Mouse (Mus musculus) midbrain, embryonic 16.5 days (tissue): ENCODE results near the gene Retnlb. TPM values are rescaled to one million over a fixed set of nuclear protein-coding genes. Genes with fewer than 3 reads are reported as not detected.
"Not testable (repeated sequence)": the region's sequence is repeated elsewhere in the genome, so short reads cannot be mapped to it uniquely, and the experiment has no call there.

Experiments used
- ATAC-seq: fragments of 200-750 bp; cut with Nextera tagmentation; 2 replicates; pipeline ENCODE4 v1.8.0; 2017; ENCODE audit warnings: moderate TSS enrichment
- H3K27ac ChIP-seq: fragments of 300-500 bp; sonication (generic); 2 replicates; pipeline ENCODE4 v1.5.1; 2014; ENCODE audit warnings: mild to moderate bottlenecking, low read length, mixed read lengths
- H3K27me3 ChIP-seq: fragments of 300-500 bp; sonication (generic); 2 replicates; pipeline ENCODE4 v1.6.1; 2014; ENCODE audit warnings: low read depth, low read length, mixed read lengths; ENCODE audit not compliant: control insufficient read depth, insufficient read depth
- H3K36me3 ChIP-seq: fragments of 300-500 bp; sonication (generic); 2 replicates; pipeline ENCODE4 v1.6.1; 2014; ENCODE audit warnings: mild to moderate bottlenecking, low read length, moderate library complexity, mixed read lengths; ENCODE audit not compliant: control insufficient read depth, insufficient read depth
- H3K4me1 ChIP-seq: fragments of 300-500 bp; sonication (generic); 2 replicates; pipeline ENCODE4 v1.6.1; 2014; ENCODE audit warnings: mild to moderate bottlenecking, low read length, mixed read lengths; ENCODE audit not compliant: control insufficient read depth, insufficient read depth
- H3K4me2 ChIP-seq: fragments of 300-500 bp; sonication (generic); 2 replicates; pipeline ENCODE4 v1.6.1; 2014; ENCODE audit warnings: mild to moderate bottlenecking, low read length, mixed read lengths
- H3K4me3 ChIP-seq: fragments of 300-500 bp; sonication (generic); 2 replicates; pipeline ENCODE4 v1.5.1; 2014; ENCODE audit warnings: low read depth, mild to moderate bottlenecking, low read length, moderate library complexity, mixed read lengths
- H3K9ac ChIP-seq: fragments of 300-500 bp; sonication (generic); 2 replicates; pipeline ENCODE4 v1.6.1; 2014; ENCODE audit warnings: low read depth, low read length, mixed read lengths
- H3K9me3 ChIP-seq: fragments of 300-500 bp; sonication (generic); replicated peaks from 2 replicates; pipeline ENCODE4 v1.6.1; 2014; ENCODE audit warnings: mild to moderate bottlenecking, low read length, mixed read lengths; ENCODE audit not compliant: control insufficient read depth, poor library complexity, severe bottlenecking
- WGBS: fragments of 180-500 bp; shearing (Covaris S2); extraction: QIAGEN DNeasy Blood & Tissue Kit; methylation state at CpG from one replicate; pipeline ENCODE4 v1.1.7; 2014; 5-methylcytosine and 5-hydroxymethylcytosine counted together
- polyA plus RNA-seq: library from polyadenylated mRNA; unstranded; fragments of >200 nt; fragmentation: Nextera tagmentation; extraction: Ambion mirVana; gene quantifications from 2 replicates; pipeline ENCODE4 v1.2.1, GENCODE M21; 2015

Retnlb gene
- polyA plus RNA-seq, 1 experiment from 2014 or later: not detected

DNA sequence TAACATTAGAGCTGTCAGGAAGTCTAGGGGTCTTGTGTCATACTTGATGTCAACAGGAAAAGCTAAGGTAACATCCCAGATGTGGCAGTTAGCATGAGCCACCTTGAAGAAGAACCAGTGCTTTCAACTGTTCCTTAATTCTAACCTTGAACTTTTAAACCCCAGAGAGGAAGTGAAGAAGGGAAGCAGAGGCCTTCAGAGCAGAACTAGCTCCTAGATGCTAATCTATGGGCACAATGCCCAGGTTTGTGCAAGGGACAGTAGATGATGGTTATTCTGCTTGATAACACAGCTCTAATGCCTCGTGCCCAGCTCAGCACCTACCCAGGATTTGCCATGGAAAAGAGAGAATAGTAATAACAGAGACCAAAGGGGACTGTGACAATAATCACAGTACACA lies 17.0 kb downstream of the Retnlb start:
- WGBS: 70% methylated on average over 1 of the region's 1 CpGs
- not testable (repeated sequence) for H3K4me2 ChIP-seq, H3K27ac ChIP-seq, H3K27me3 ChIP-seq, H3K9me3 ChIP-seq, H3K9ac ChIP-seq, H3K36me3 ChIP-seq, H3K4me3 ChIP-seq, H3K4me1 ChIP-seq, ATAC-seq

DNA sequence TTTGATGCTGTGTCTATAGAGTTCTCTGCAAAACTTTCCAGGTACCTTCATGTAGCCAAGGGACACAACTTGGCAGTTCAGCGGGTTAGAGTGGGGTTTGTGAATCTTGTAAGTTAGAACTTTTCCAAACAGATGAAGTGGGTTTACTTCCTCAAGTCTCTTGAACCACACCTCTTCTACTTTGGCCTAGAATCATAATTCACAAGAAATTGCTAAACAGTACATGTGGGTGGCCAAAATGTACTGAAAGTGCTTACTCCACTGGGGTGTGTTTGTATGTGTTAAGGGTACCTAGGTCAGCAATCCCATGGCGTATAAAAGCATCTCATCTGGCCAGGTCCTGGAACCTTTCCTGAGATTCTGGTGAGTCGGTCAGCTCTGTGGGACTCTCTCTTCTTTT lies 25.6 kb downstream of the Retnlb start, which contains the start of gene Retnla:
Gene Retnla (plus strand): TSS at position 286 of the 400 bp plus-strand sequence.
- Histone ChIP-seq H3K36me3 (no peaks in the 10 kb centered on the region), H3K9me3 (no peaks in the 10 kb centered on the region), H3K4me3 (no peak within 1 kb of the TSS), H3K9ac (no peak within 1 kb of the TSS), H3K4me2 (no peak within 1 kb of the TSS), H3K4me1 (no peaks in the 10 kb centered on the region), H3K27me3 (no peaks in the 10 kb centered on the region), H3K27ac (no peak within 1 kb of the TSS)
- no peak for ATAC-seq
- WGBS: 81% methylated on average over 3 of the region's 3 CpGs

DNA sequence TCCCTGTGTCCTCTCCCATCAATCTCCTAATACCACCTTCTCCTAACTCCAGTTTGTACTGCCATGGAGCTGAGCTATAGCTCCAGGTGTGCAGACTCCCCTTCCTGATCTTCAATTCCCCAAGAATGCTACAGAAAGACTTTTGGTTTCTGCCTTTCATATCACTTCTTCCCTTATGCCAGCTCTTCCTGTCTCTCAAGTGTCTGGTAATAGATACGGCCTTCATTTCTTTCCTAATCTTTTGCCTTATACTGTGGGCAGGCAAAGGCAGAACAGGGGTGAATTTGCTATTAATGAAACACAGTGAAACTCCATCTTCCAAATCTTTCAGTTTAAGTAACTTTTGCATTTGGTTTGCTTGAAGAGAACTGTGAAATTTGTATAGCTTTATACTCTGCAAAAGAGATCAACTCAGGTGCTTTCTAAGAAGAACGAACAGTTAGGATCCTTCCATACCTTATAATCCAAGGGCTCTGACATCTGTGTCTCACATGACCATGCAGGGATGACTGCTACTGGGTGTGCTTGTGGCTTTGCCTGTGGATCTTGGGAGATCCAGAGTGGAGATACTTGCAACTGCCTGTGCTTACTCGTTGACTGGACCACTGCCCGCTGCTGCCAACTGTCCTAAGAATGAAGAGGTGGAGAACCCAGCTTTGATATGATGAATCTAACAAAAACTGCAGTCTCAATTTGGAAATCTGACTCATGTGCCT lies 27.2 kb downstream of the Retnlb start:
- Histone ChIP-seq H3K9me3 (no peaks in the 10 kb centered on the region), H3K4me3 (no peak overlapping the region), H3K4me2 (no peak overlapping the region), H3K4me1 (no peaks in the 10 kb centered on the region), H3K36me3 (no peaks in the 10 kb centered on the region), H3K27me3 (no peaks in the 10 kb centered on the region), H3K27ac (no peak overlapping the region), H3K9ac (no peak overlapping the region)
- WGBS: 97% methylated on average over 4 of the region's 4 CpGs
- no peak for ATAC-seq

DNA sequence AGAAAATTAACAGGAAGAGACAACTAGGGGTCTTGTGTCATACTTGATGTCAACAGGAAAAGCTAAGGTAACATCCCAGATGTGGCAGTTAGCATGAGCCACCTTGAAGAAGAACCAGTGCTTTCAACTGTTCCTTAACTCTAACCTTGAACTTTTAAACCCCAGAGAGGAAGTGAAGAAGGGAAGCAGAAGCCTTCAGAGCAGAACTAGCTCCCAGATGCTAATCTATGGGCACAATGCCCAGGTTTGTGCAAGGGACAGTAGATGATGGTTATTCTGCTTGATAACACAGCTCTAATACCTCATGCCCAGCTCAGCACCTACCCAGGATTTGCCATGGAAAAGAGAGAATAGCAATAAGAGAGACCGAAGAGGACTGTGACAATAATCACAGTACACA lies 48.3 kb downstream of the Retnlb start:
- WGBS: 100% methylated on average over 1 of the region's 1 CpGs
- H3K9me3 ChIP-seq, H3K4me2 ChIP-seq: not testable (repeated sequence)

DNA sequence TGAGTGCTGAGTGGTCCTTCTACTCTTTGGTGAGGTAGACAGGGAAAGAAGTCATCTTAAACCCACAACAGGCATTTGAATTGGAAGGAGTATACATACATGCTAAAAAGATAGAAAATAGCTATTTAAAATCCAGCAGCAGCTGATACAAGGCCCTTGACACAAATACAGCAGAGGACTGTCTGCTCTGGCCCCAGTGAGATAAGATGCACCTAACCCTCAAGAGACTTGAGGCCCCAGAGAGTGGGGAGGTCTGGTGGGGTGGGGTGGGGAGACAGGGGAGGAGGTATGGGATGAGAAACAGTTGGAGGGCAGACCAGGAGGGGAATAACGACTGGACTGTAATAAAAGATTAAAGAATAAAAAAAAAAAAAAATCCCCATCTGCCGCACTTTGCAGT lies 51.0 kb downstream of the Retnlb start:
- Histone ChIP-seq H3K9me3 (no peaks in the 10 kb centered on the region), H3K36me3 (no peaks in the 10 kb centered on the region), H3K4me3 (no peak overlapping the region), H3K4me1 (no peaks in the 10 kb centered on the region), H3K9ac (no peak overlapping the region), H3K27me3 (no peaks in the 10 kb centered on the region), H3K4me2 (no peak overlapping the region), H3K27ac (no peak overlapping the region)
- no peak for ATAC-seq
- 63% methylated on average over 2 of the region's 2 CpGs for WGBS

More for the DNA sequence above, 48.3 kb downstream of the Retnlb start:
- H3K9ac ChIP-seq, H3K27ac ChIP-seq, ATAC-seq, H3K4me1 ChIP-seq, H3K36me3 ChIP-seq, H3K4me3 ChIP-seq, H3K27me3 ChIP-seq: not testable (repeated sequence)

Other genes with a start within 250 kb of the Retnlb start
- gene Trat1, start 44.8 kb upstream of the Retnlb start, polyA plus RNA-seq: not detected in 2 replicates
- gene Retnla, start 25.7 kb downstream of the Retnlb start, polyA plus RNA-seq: not detected in 2 replicates
- gene Retnlg, start 55.8 kb downstream of the Retnlb start, polyA plus RNA-seq: not detected in 2 replicates
- gene Dzip3, start 177.3 kb downstream of the Retnlb start, polyA plus RNA-seq: 59.2 and 62.8 TPM in 2 replicates
- gene Cip2a, start 177.3 kb downstream of the Retnlb start, polyA plus RNA-seq: 5.3 and 6.7 TPM in 2 replicates
- gene Myh15, start 240.6 kb downstream of the Retnlb start, polyA plus RNA-seq: 0.05 and 0.14 TPM in 2 replicates